Mouse (Mus musculus): ENCODE results near the gene Gm8127. TPM values are rescaled to one million over a fixed set of nuclear protein-coding genes. Genes with fewer than 3 reads are reported as not detected.

The Gm8127 gene
- polyA plus RNA-seq (2015; fragmentation: Nextera tagmentation; extraction: Ambion mirVana) = not detected in 2 replicates

GRCm38 (mm10) chr14:43293503-43293902, at the start of gene Gm8127:
TSS of gene Gm8127 (minus strand) at chr14:43293832.

GRCm38 (mm10) chr14:43274986-43275511, 18.6 kb downstream of the Gm8127 start, which contains the start of gene Gm9732:
TSS of gene Gm9732 (plus strand) at chr14:43275036.

GRCm38 (mm10) chr14:43258349-43258748, 35.3 kb downstream of the Gm8127 start, which contains the start of gene Gm8126:
TSS of gene Gm8126 (plus strand) at chr14:43258649.

Other genes with a start within 250 kb of the Gm8127 start
- not detected in 2 replicates for gene Gm8094, start 217.2 kb downstream of the Gm8127 start, polyA plus RNA-seq (2015; fragmentation: Nextera tagmentation; extraction: Ambion mirVana)
- gene Gm8104, start 193.2 kb downstream of the Gm8127 start, polyA plus RNA-seq (2015; fragmentation: Nextera tagmentation; extraction: Ambion mirVana) = not detected in 2 replicates
- gene Gm7233, start 114.0 kb downstream of the Gm8127 start, polyA plus RNA-seq (2015; fragmentation: Nextera tagmentation; extraction: Ambion mirVana) = not detected in 2 replicates
- gene Gm8122, start 58.5 kb downstream of the Gm8127 start, polyA plus RNA-seq (2015; fragmentation: Nextera tagmentation; extraction: Ambion mirVana) = not detected in 2 replicates
- not detected in 2 replicates for gene Gm8126, start 35.2 kb downstream of the Gm8127 start, polyA plus RNA-seq (2015; fragmentation: Nextera tagmentation; extraction: Ambion mirVana)
- not detected in 2 replicates for gene Gm9732, start 18.8 kb downstream of the Gm8127 start, polyA plus RNA-seq (2015; fragmentation: Nextera tagmentation; extraction: Ambion mirVana)
- gene 1700001F09Rik, start 54.0 kb upstream of the Gm8127 start, polyA plus RNA-seq (2015; fragmentation: Nextera tagmentation; extraction: Ambion mirVana) = not detected in 2 replicates
- gene Gm8138, start 122.5 kb upstream of the Gm8127 start, polyA plus RNA-seq (2015; fragmentation: Nextera tagmentation; extraction: Ambion mirVana) = not detected in 2 replicates
- gene Gm5799, start 249.7 kb upstream of the Gm8127 start, polyA plus RNA-seq (2015; fragmentation: Nextera tagmentation; extraction: Ambion mirVana) = not detected in 2 replicates